8 mouse cellular contexts compared by ENCODE assay signal in the genomic region with DNA sequence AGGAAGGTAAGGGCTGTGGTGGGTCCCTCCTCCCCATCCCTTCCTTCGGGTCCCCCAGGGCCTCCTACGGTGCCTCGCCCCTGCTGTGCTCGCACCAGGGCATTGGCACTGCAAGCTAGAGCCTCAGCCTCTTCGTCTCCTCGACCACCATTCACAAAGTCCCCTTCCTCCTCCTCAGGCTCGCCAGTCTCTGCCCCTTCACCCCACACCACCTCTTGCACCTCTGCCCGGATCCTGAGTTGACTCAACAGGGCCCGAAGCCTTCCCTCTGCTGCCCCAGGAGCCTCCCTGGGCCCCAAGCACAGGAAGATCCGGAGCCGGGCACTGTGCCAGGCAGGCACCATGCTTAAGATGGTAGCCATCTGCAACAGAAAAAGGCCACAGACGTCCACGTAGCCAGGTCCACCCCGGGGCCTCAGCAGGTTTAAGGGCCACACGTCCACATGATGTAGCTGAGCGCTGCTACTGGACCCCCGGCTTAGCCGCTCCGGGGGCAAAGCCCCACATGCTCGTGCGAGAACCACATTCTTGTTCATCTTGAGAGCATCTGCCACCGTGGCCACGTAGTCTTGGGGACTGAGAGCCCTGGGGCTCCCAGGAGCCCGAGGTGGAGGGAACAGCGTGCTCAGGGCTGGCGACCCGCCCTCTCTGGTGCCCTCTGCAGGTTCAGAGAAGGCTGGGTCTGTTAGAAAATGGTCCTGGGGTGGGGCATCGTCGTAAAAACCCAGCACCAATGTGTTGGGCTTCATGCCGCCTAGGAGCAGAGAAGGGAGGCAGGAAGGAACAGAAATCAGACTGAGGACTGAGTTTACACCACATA. TPM values are rescaled to one million over a fixed set of nuclear protein-coding genes. Genes with fewer than 3 reads are reported as not detected.
A peak's percentile ranks its signal among the peaks of the same experiment; 100 is the strongest.
DNase-seq lines count a peak whose midpoint lies in the region; ATAC-seq and TF ChIP-seq lines count a peak whose summit lies in the region.

No protein-coding gene starts in this region.

- peaks cover 58% of the 10 kb centered on the region for H3K36me3 ChIP-seq in hindbrain, embryonic 10.5 days
- peaks cover 8% of the 10 kb centered on the region for H3K36me3 ChIP-seq in hindbrain, embryonic 16.5 days (ENCODE audit: control insufficient read depth, insufficient read depth, low read length)
- peaks cover 0 to 13% of the 10 kb centered on the region in 2 experiments; a peak in 3 of 4 replicates for H3K36me3 ChIP-seq in MEL (ENCODE audit: control insufficient read depth in 1 of 2, insufficient read depth in 2 of 2, low read length in 2 of 2)
- peaks cover 41% of the 10 kb centered on the region for H3K36me3 ChIP-seq in forebrain, embryonic 12.5 days (replicated peaks)
- H3K36me3 ChIP-seq in kidney, embryonic 15.5 days = peaks cover 51% of the 10 kb centered on the region

- peak overlapping the region; percentile 71 for H3K4me3 ChIP-seq in hindbrain, embryonic 10.5 days
- no peak overlapping the region for H3K4me3 ChIP-seq in hindbrain, embryonic 16.5 days (ENCODE audit: low read length)
- no peak overlapping the region for H3K4me3 ChIP-seq in MEL (ENCODE audit: control insufficient read depth in 1 of 2, insufficient read depth in 1 of 2, low read depth in 2 of 2, low read length in 2 of 2)
- no peak overlapping the region for H3K4me3 ChIP-seq in forebrain, embryonic 12.5 days (replicated peaks)
- 0 out of 2 replicates have a peak overlapping the region, but pooled peaks have one; percentile 75 for H3K4me3 ChIP-seq in kidney, embryonic 15.5 days (replicated peaks)

- TF ChIP-seq EP300 in MEL (IDR thresholded peaks at IDR 0.05; ENCODE audit: low read depth in 1 of 2, low read length in 2 of 2) = no peak

- DNase-seq in hindbrain, embryonic 10.5 days (ENCODE audit: low spot score) = peak; percentile 51
- DNase-seq in MEL (ENCODE audit: low read depth, low spot score) = no peak
- peak; percentile 51 for DNase-seq in lung, postnatal 25 days (ENCODE audit: low spot score)
- peak; percentile 56 for DNase-seq in thymus, postnatal 25 days
- DNase-seq in layer of hippocampus, postnatal 25 days (ENCODE audit: extremely low spot score in 1 of 2, low spot score in 1 of 2) = no peak

- peak overlapping the region; percentile 93 for H3K27ac ChIP-seq in hindbrain, embryonic 10.5 days
- no peak overlapping the region for H3K27ac ChIP-seq in hindbrain, embryonic 16.5 days (ENCODE audit: low read depth, low read length)
- H3K27ac ChIP-seq in MEL (ENCODE audit: control insufficient read depth, low read depth, low read length) = no peak overlapping the region
- peak overlapping the region; percentile 80 for H3K27ac ChIP-seq in forebrain, embryonic 12.5 days
- peak overlapping the region; percentile 95 for H3K27ac ChIP-seq in kidney, embryonic 15.5 days

- H3K4me1 ChIP-seq in hindbrain, embryonic 10.5 days (replicated peaks) = peaks cover 42% of the 10 kb centered on the region
- H3K4me1 ChIP-seq in hindbrain, embryonic 16.5 days (ENCODE audit: control insufficient read depth, insufficient read depth, low read depth, low read length) = peaks cover 19% of the 10 kb centered on the region
- peaks cover 16 to 17% of the 10 kb centered on the region in 2 experiments for H3K4me1 ChIP-seq in MEL (ENCODE audit: control insufficient read depth in 1 of 2, insufficient read depth in 2 of 2, low read length in 2 of 2)
- peaks cover 38% of the 10 kb centered on the region for H3K4me1 ChIP-seq in forebrain, embryonic 12.5 days
- H3K4me1 ChIP-seq in kidney, embryonic 15.5 days = peaks cover 41% of the 10 kb centered on the region

- ATAC-seq in hindbrain, embryonic 16.5 days = no peak; the same call in 1 of the 2 replicates
- ATAC-seq in forebrain, embryonic 12.5 days (ENCODE audit: low FRiP score) = peak; percentile 11; the same call in 1 of the 2 replicates
- ATAC-seq in kidney, embryonic 15.5 days (replicated peaks; ENCODE audit: low FRiP score) = peak; percentile 0; the same call in 1 of the 2 replicates

- H3K9me3 ChIP-seq in hindbrain, embryonic 10.5 days = no peaks in the 10 kb centered on the region
- H3K9me3 ChIP-seq in hindbrain, embryonic 16.5 days (ENCODE audit: control insufficient read depth, low read length) = no peaks in the 10 kb centered on the region
- H3K9me3 ChIP-seq in MEL (replicated peaks; ENCODE audit: insufficient read depth, low read length) = no peaks in the 10 kb centered on the region
- no peaks in the 10 kb centered on the region for H3K9me3 ChIP-seq in forebrain, embryonic 12.5 days
- no peaks in the 10 kb centered on the region for H3K9me3 ChIP-seq in kidney, embryonic 15.5 days (replicated peaks)

- peak in 2 of 3 experiments; percentile 36 to 43; a peak in 5 of 6 replicates for TF ChIP-seq CTCF in MEL (IDR thresholded peaks at IDR 0.05 in 2 of 3, conservative IDR thresholded peaks at IDR 0.05 in 1 of 3; ENCODE audit: control insufficient read depth in 1 of 3, insufficient read depth in 1 of 3, low read depth in 2 of 3, low read length in 3 of 3, poor library complexity in 1 of 3, severe bottlenecking in 1 of 3)

- no peak overlapping the region; the same call in 1 of the 2 replicates for H3K4me2 ChIP-seq in hindbrain, embryonic 16.5 days (ENCODE audit: low read length)
- H3K4me2 ChIP-seq in forebrain, embryonic 12.5 days = peak overlapping the region; percentile 74
- peak overlapping the region; percentile 85 for H3K4me2 ChIP-seq in kidney, embryonic 15.5 days

- no peak for TF ChIP-seq POLR2A in MEL (IDR thresholded peaks at IDR 0.05; ENCODE audit: control insufficient read depth in 1 of 2, insufficient read depth in 1 of 2, low read depth in 1 of 2, low read length in 2 of 2, poor library complexity in 1 of 2)

- 35% methylated on average over 30 of the region's 30 CpGs for WGBS in hindbrain, embryonic 10.5 days
- WGBS in hindbrain, embryonic 16.5 days = 38% methylated on average over 30 of the region's 30 CpGs
- WGBS in forebrain, embryonic 12.5 days = 40% methylated on average over 30 of the region's 30 CpGs
- 43% methylated on average over 30 of the region's 30 CpGs for WGBS in kidney, embryonic 15.5 days

- no peaks in the 10 kb centered on the region for H3K27me3 ChIP-seq in hindbrain, embryonic 10.5 days (ENCODE audit: insufficient read depth, poor library complexity, severe bottlenecking)
- H3K27me3 ChIP-seq in hindbrain, embryonic 16.5 days (replicated peaks; ENCODE audit: control insufficient read depth, insufficient read depth, low read length) = no peaks in the 10 kb centered on the region
- H3K27me3 ChIP-seq in MEL (ENCODE audit: control insufficient read depth in 1 of 2, insufficient read depth in 2 of 2, low read length in 2 of 2) = no peaks in the 10 kb centered on the region
- H3K27me3 ChIP-seq in forebrain, embryonic 12.5 days = peaks cover 6% of the 10 kb centered on the region; the same call in 1 of the 2 replicates
- H3K27me3 ChIP-seq in kidney, embryonic 15.5 days = no peaks in the 10 kb centered on the region

- no peak for TF ChIP-seq RAD21 in MEL (IDR thresholded peaks at IDR 0.05; ENCODE audit: low read depth, low read length)

- H3K9ac ChIP-seq in hindbrain, embryonic 16.5 days (ENCODE audit: low read depth, low read length) = no peak overlapping the region
- H3K9ac ChIP-seq in MEL (ENCODE audit: control insufficient read depth, low read depth, low read length, poor library complexity, severe bottlenecking) = no peak overlapping the region
- H3K9ac ChIP-seq in forebrain, embryonic 12.5 days = peak overlapping the region; percentile 79; the same call in 1 of the 2 replicates
- H3K9ac ChIP-seq in kidney, embryonic 15.5 days = 0 out of 2 replicates have a peak overlapping the region, but pooled peaks have one; percentile 80

- no peaks in the 10 kb centered on the region for H3K79me2 ChIP-seq in MEL (ENCODE audit: control insufficient read depth, insufficient read depth, low read length, poor library complexity)

RNA-seq across cellular contexts. Expression of gene Trip6, which starts 1.1 kb away (rescaled TPM):
- polyA plus RNA-seq in hindbrain, embryonic 10.5 days (2016; fragmentation: Nextera tagmentation; extraction: Ambion mirVana) = 53.9 and 57.2 TPM in 2 replicates
- 13.2 and 17.3 TPM in 2 replicates for polyA plus RNA-seq in hindbrain, embryonic 16.5 days (2015; fragmentation: Nextera tagmentation; extraction: Ambion mirVana)
- total RNA-seq in MEL (2012; rRNA removed) = 0.46 and 0.58 TPM in 2 replicates
- polyA plus RNA-seq in MEL (2012; ENCODE audit: insufficient read depth in 1 of 2, insufficient read length in 2 of 2, low read depth in 1 of 2, low replicate concordance in 2 of 2, missing spikeins in 1 of 2) = 1 to 10 TPM in 1 of 2 experiments, not detected in 1; 2.1 TPM
- polyA plus RNA-seq in forebrain, embryonic 12.5 days (2016; fragmentation: Nextera tagmentation; extraction: Ambion mirVana) = 41.3 and 43.9 TPM in 2 replicates
- polyA plus RNA-seq in kidney, embryonic 15.5 days (2015; fragmentation: Nextera tagmentation; extraction: Ambion mirVana) = 77.9 and 87.5 TPM in 2 replicates
- total RNA-seq in layer of hippocampus, postnatal 25 days (2021) = 1 to 10 TPM; 4.6 to 6.4 TPM

RNA-seq across cellular contexts. Expression of gene Srrt, which starts 7.8 kb away (rescaled TPM):
- polyA plus RNA-seq in hindbrain, embryonic 10.5 days (2016; fragmentation: Nextera tagmentation; extraction: Ambion mirVana) = 175 and 186 TPM in 2 replicates
- polyA plus RNA-seq in hindbrain, embryonic 16.5 days (2015; fragmentation: Nextera tagmentation; extraction: Ambion mirVana) = 88.1 and 100 TPM in 2 replicates
- total RNA-seq in MEL (2012; rRNA removed) = 235 and 291 TPM in 2 replicates
- polyA plus RNA-seq in MEL (2012; ENCODE audit: insufficient read depth in 1 of 2, insufficient read length in 2 of 2, low read depth in 1 of 2, low replicate concordance in 2 of 2, missing spikeins in 1 of 2) = 100 to 1,000 TPM in 1 of 2 experiments, not detected in 1; 454 TPM
- 184 and 198 TPM in 2 replicates for polyA plus RNA-seq in forebrain, embryonic 12.5 days (2016; fragmentation: Nextera tagmentation; extraction: Ambion mirVana)
- 141 and 158 TPM in 2 replicates for polyA plus RNA-seq in kidney, embryonic 15.5 days (2015; fragmentation: Nextera tagmentation; extraction: Ambion mirVana)
- total RNA-seq in layer of hippocampus, postnatal 25 days (2021) = 100 to 1,000 TPM; 164 to 213 TPM

RNA-seq across cellular contexts. Expression of gene Slc12a9, which starts 18.1 kb away (rescaled TPM):
- 14.2 and 17.2 TPM in 2 replicates for polyA plus RNA-seq in hindbrain, embryonic 10.5 days (2016; fragmentation: Nextera tagmentation; extraction: Ambion mirVana)
- 24.5 and 26.7 TPM in 2 replicates for polyA plus RNA-seq in hindbrain, embryonic 16.5 days (2015; fragmentation: Nextera tagmentation; extraction: Ambion mirVana)
- total RNA-seq in MEL (2012; rRNA removed) = 7.1 and 8.8 TPM in 2 replicates
- 10 to 100 TPM in 1 of 2 experiments, not detected in 1; 12.1 TPM for polyA plus RNA-seq in MEL (2012; ENCODE audit: insufficient read depth in 1 of 2, insufficient read length in 2 of 2, low read depth in 1 of 2, low replicate concordance in 2 of 2, missing spikeins in 1 of 2)
- polyA plus RNA-seq in forebrain, embryonic 12.5 days (2016; fragmentation: Nextera tagmentation; extraction: Ambion mirVana) = 17.3 and 17.4 TPM in 2 replicates
- polyA plus RNA-seq in kidney, embryonic 15.5 days (2015; fragmentation: Nextera tagmentation; extraction: Ambion mirVana) = 14.2 and 16.0 TPM in 2 replicates
- total RNA-seq in layer of hippocampus, postnatal 25 days (2021) = 10 to 100 TPM; 24.9 to 32.8 TPM

RNA-seq across cellular contexts. Expression of gene Ufsp1, which starts 20.9 kb away (rescaled TPM):
- 10.6 and 12.2 TPM in 2 replicates for polyA plus RNA-seq in hindbrain, embryonic 10.5 days (2016; fragmentation: Nextera tagmentation; extraction: Ambion mirVana)
- 25.5 and 29.6 TPM in 2 replicates for polyA plus RNA-seq in hindbrain, embryonic 16.5 days (2015; fragmentation: Nextera tagmentation; extraction: Ambion mirVana)
- total RNA-seq in MEL (2012; rRNA removed) = 4.7 and 6.9 TPM in 2 replicates
- polyA plus RNA-seq in MEL (2012; ENCODE audit: insufficient read depth in 1 of 2, insufficient read length in 2 of 2, low read depth in 1 of 2, low replicate concordance in 2 of 2, missing spikeins in 1 of 2) = 10 to 100 TPM in 1 of 2 experiments, not detected in 1; 16.1 TPM
- 6.0 and 7.2 TPM in 2 replicates for polyA plus RNA-seq in forebrain, embryonic 12.5 days (2016; fragmentation: Nextera tagmentation; extraction: Ambion mirVana)
- polyA plus RNA-seq in kidney, embryonic 15.5 days (2015; fragmentation: Nextera tagmentation; extraction: Ambion mirVana) = 5.9 and 7.3 TPM in 2 replicates
- 10 to 100 TPM; 14.3 to 16.0 TPM for total RNA-seq in layer of hippocampus, postnatal 25 days (2021)

RNA-seq across cellular contexts. Expression of gene Ache, which starts 28.0 kb away (rescaled TPM):
- polyA plus RNA-seq in hindbrain, embryonic 10.5 days (2016; fragmentation: Nextera tagmentation; extraction: Ambion mirVana) = 5.9 and 7.1 TPM in 2 replicates
- 86.8 and 102 TPM in 2 replicates for polyA plus RNA-seq in hindbrain, embryonic 16.5 days (2015; fragmentation: Nextera tagmentation; extraction: Ambion mirVana)
- 3.4 and 7.0 TPM in 2 replicates for total RNA-seq in MEL (2012; rRNA removed)
- polyA plus RNA-seq in MEL (2012; ENCODE audit: insufficient read depth in 1 of 2, insufficient read length in 2 of 2, low read depth in 1 of 2, low replicate concordance in 2 of 2, missing spikeins in 1 of 2) = 10 to 100 TPM in 1 of 2 experiments, not detected in 1; 16.8 TPM
- 3.1 and 3.6 TPM in 2 replicates for polyA plus RNA-seq in forebrain, embryonic 12.5 days (2016; fragmentation: Nextera tagmentation; extraction: Ambion mirVana)
- polyA plus RNA-seq in kidney, embryonic 15.5 days (2015; fragmentation: Nextera tagmentation; extraction: Ambion mirVana) = 2.7 and 3.6 TPM in 2 replicates
- total RNA-seq in layer of hippocampus, postnatal 25 days (2021) = 10 to 100 TPM; 63.8 to 67.6 TPM

Comparison
In these comparisons a context has a peak if more than half of its experiments do, and no peak if none do; other contexts are left out.
1. H3K27ac ChIP-seq: peak in hindbrain, embryonic 10.5 days (single experiment), forebrain, embryonic 12.5 days (single experiment) and kidney, embryonic 15.5 days (single experiment); none in hindbrain, embryonic 16.5 days (single experiment) and MEL (single experiment).
2. H3K4me3 ChIP-seq: peak in hindbrain, embryonic 10.5 days (single experiment) and kidney, embryonic 15.5 days (single experiment); none in hindbrain, embryonic 16.5 days (single experiment), MEL (0 of 2) and forebrain, embryonic 12.5 days (single experiment).
3. DNase-seq: peak in hindbrain, embryonic 10.5 days (single experiment), lung, postnatal 25 days (single experiment) and thymus, postnatal 25 days (single experiment); none in MEL (single experiment) and layer of hippocampus, postnatal 25 days (0 of 2).
4. H3K9ac ChIP-seq: peak in forebrain, embryonic 12.5 days (single experiment) and kidney, embryonic 15.5 days (single experiment); none in hindbrain, embryonic 16.5 days (single experiment) and MEL (single experiment).